Mouse (Mus musculus) hematopoietic stem cell, adult 5-6 weeks (primary cell): Measurements from ENCODE around the gene C1qtnf6. TPM values are rescaled to one million over a fixed set of nuclear protein-coding genes. Genes with fewer than 3 reads are reported as not detected.

Experiments
- ATAC-seq, 2 experiments: fragments of 125-278 bp in 1 of 2; replicated peaks in 1 of 2; 2 replicates each; pipeline ENCODE4 v1.8.0; 2016 to 2017; ENCODE audit warnings: inconsistent platforms in 2 of 2, mild to moderate bottlenecking in 2 of 2, moderate number of reproducible peaks in 2 of 2, low read depth in 1 of 2, moderate TSS enrichment in 1 of 2; ENCODE audit not compliant: low FRiP score in 2 of 2, poor library complexity in 2 of 2, severe bottlenecking in 2 of 2, insufficient read depth in 1 of 2, low TSS enrichment in 1 of 2
- total RNA-seq: library from RNA; stranded (forward); fragments of 172-1452, 232-1000 nt; gene quantifications from 2 replicates; pipeline ENCODE4 v1.2.3, GENCODE M21; 2017

C1qtnf6 gene
- total RNA-seq, 1 experiment from 2014 or later: 2.5 TPM

GRCm38 (mm10) chr15:78504013-78504412 is 27.2 kb downstream of the C1qtnf6 start:
- ATAC-seq: no peak

- ATAC-seq: no peak
These were observed 28.6 kb downstream of the C1qtnf6 start for GRCm38 (mm10) chr15:78502437-78503132.

DNA sequence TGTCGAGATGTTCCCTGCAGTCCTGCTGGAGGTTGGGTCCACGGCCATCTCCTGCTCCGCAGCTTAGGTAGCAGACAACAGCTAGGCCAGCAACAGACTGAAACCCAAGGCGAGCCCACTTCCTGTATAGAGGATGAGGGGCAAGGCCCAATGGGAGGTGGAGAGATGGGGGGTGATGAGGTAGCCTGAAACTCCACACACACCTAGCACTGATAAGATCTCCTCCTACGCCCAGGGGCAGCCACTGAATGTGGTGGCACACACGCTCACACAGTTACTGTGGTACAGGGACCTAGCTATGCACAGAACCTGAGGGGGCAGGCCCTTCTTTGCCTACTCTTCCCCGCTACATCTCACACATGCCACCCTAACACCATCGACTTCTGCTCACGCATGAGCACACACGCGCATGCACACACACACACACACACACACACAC is 36.2 kb downstream of the C1qtnf6 start, which contains the start of gene Il2rb:
Il2rb (minus strand) TSS at position 304 of the 439 bp plus-strand sequence.
- ATAC-seq: no peak

DNA sequence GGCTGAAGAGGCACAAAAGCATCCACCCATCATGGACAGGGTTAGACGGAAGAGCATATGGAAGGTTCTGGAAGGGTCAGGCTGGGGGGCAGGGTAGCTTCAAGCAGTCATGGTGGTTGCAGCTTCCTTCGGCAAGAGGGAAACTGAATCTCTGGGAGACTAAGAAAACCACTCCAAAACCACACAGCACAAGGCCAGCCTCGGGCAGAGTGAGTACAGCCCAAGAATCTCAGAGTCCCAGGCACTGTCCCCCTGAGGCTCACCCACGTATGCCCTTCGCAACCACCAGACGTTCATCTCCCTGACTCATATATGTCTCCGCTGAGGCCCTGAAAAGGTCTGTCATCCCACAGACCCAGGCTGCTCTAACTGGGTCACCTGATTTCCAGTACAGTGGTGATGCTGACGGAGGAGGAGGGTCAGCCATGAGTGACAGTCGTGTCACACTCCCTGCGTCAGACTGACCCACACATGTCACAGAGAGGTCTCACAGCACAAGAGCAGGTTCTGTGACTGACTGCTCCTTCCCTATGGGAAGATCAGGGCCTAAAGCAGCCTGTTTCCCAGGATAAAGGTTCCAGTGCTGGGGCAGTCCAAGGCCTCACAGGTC is 37.7 kb downstream of the C1qtnf6 start:
- ATAC-seq: no peak

GRCm38 (mm10) chr15:78491301-78491700 is 39.9 kb downstream of the C1qtnf6 start:
- ATAC-seq: no peak

- no peak for ATAC-seq
These were observed 41.3 kb downstream of the C1qtnf6 start for GRCm38 (mm10) chr15:78489906-78490305.

DNA sequence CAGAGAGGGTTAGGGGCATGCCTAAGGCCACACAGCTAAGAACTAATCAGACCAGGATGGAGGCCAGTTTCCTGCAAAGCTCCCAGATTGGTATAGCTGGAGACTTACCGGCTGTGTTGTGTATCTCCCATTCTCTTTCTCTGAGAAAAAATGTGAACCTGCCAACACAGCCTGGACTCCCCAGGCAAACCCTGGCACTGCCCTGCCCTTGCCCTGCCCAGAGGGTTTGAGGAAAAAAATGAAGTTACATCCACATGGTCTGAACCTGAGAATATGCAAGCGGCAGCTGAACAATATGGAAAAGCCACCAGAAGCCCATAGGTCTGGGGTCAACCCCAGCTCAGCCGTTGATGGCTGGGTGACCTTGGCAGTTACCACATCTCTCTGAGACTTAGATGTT is 42.0 kb downstream of the C1qtnf6 start:
- no peak for ATAC-seq

DNA sequence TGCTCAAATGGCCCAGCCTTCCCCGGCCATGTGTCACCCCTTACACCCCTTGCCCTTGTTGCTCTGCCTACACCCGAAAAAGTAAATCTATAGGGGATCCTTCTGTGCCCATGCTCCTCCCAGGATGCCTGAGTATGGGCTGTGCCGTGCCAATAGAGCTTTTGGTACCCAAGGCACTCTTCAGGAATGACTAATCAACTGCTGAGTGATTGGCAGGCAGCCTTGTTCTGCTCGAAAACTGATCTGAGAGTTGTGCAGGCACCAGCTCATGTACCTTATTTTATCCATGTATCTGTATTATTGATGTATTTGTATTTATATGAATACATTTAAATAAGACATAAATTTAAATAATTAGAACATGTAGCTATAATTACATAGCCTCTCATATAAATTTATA is 44.1 kb downstream of the C1qtnf6 start:
- ATAC-seq: no peak

GRCm38 (mm10) chr15:78486564-78486963 is 44.7 kb downstream of the C1qtnf6 start:
- no peak for ATAC-seq

GRCm38 (mm10) chr15:78483311-78483710 is 47.9 kb downstream of the C1qtnf6 start:
- ATAC-seq: no peak

DNA sequence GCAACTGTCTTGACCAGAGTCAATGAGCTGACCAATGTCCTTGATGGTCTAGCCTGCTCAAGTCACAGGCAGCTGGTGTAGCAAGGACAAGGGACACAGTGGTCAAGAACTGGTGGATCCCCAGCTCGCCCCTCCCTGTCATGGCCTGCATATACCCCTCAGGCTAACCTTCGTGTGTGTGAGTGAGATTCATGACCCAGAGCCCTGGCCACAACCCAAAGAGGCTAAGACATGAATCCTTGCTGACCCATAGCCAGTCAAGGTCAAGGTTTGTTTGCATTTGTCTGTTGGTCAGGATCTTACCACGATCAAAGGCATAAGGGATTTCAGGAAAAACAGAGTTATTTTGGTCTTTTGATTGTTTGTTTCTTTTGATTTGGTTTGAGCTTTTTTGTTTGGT is 48.7 kb downstream of the C1qtnf6 start:
- no peak for ATAC-seq

- peak in 1 of 2 experiments; percentile 65; a peak in 1 of 4 replicates for ATAC-seq
These were observed 49.7 kb downstream of the C1qtnf6 start for GRCm38 (mm10) chr15:78481448-78482000.

DNA sequence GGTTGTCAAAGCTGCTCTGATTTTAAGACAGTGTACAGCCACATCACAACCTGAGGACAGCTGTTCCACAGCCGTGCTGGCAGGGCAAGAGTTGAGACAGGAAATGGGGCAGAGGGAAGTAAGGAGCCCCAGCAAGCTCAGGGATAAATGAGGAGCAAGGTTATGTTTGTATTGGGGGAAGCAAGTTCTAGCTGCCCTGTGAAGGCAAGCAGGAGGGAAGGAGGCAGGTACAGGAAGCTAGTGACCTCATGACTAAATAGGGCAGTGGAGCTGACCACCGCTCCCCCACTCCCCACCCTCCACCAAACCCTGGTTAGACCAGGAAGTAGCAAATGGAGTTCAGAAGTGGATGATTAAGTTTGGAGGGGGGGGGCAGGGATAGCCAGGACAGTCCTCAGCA is 50.2 kb downstream of the C1qtnf6 start:
- ATAC-seq: no peak; a peak in 1 of 4 replicates

- ATAC-seq: no peak
These were observed 51.1 kb downstream of the C1qtnf6 start for GRCm38 (mm10) chr15:78480111-78480510.

GRCm38 (mm10) chr15:78479470-78479869 is 51.7 kb downstream of the C1qtnf6 start:
- no peak for ATAC-seq

DNA sequence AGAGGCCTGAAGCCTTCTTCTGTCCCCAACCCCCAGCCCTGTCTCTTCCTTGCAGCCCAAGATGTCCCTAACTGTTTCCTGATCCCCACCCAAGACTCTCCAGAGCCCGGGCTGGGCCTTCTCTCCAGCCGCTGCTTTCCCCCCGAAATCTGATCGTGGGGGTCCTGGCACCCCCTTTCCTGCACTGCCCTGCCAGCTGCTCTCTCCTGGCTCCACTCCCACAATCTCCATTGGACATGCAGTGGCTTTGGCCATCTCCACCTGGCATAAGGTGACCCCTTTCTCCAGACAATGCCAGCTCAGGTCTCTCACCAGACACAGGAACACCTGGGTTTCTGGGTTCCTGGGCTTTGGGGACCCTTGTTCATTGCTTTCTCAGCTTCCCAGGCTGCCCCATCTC is 53.1 kb downstream of the C1qtnf6 start:
- no peak for ATAC-seq

DNA sequence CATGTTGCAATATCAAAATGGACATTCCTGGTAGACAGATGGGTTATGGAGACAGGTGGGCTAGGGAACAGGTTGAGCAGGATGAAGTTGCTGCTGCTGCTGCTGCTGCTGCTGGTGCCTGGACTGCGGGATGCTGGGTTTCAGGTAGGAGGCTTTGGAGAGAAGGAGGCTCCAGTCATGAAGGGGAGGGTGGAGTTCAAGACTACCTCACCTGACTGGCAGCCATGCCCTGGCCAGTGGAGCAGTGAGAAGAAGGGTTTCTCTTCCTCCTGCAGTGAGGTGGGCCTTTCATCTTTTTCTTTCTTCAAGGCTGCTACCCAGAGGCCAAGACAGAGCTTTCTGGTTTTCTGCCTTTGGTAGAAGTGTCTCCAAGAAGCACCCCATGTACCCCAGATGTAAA is 54.3 kb downstream of the C1qtnf6 start:
- ATAC-seq: no peak

GRCm38 (mm10) chr15:78475604-78476031 is 55.6 kb downstream of the C1qtnf6 start:
- peak; percentile 47 to 50; a peak in 3 of 4 replicates for ATAC-seq
